Mouse (Mus musculus): Measurements from ENCODE around the gene Zscan25. TPM values are rescaled to one million over a fixed set of nuclear protein-coding genes. Genes with fewer than 3 reads are reported as not detected.
"Not testable (repeated sequence)": the region's sequence is repeated elsewhere in the genome, so short reads cannot be mapped to it uniquely, and the experiment has no call there.

Gene Zscan25
- total RNA-seq (2017), result 10.4 to 12.5 TPM (median 10.6 TPM) in 3 replicates

GRCm38 (mm10) chr5:145280371-145281143 is at the start of gene Zscan25:
Zscan25 (plus strand) TSS chr5:145280500.
- peak; percentile 98 for ATAC-seq (replicated peaks; ENCODE audit: insufficient number of reproducible peaks, low FRiP score, low TSS enrichment, poor library complexity, severe bottlenecking)

GRCm38 (mm10) chr5:145230641-145231040 is 49.7 kb upstream of the Zscan25 start:
- no peak for ATAC-seq (replicated peaks; ENCODE audit: insufficient number of reproducible peaks, low FRiP score, low TSS enrichment, poor library complexity, severe bottlenecking)

GRCm38 (mm10) chr5:145231367-145231871 is 48.9 kb upstream of the Zscan25 start, which contains the start of gene Zfp655:
Zfp655 (plus strand) TSS chr5:145231715.
- peak; percentile 96 for ATAC-seq (replicated peaks; ENCODE audit: insufficient number of reproducible peaks, low FRiP score, low TSS enrichment, poor library complexity, severe bottlenecking)

GRCm38 (mm10) chr5:145231893-145232411 is 48.3 kb upstream of the Zscan25 start:
- ATAC-seq (replicated peaks; ENCODE audit: insufficient number of reproducible peaks, low FRiP score, low TSS enrichment, poor library complexity, severe bottlenecking), result no peak

GRCm38 (mm10) chr5:145234636-145235035 is 45.7 kb upstream of the Zscan25 start:
- ATAC-seq (replicated peaks; ENCODE audit: insufficient number of reproducible peaks, low FRiP score, low TSS enrichment, poor library complexity, severe bottlenecking), result no peak

- ATAC-seq (replicated peaks; ENCODE audit: insufficient number of reproducible peaks, low FRiP score, low TSS enrichment, poor library complexity, severe bottlenecking), result no peak
Observed at GRCm38 (mm10) chr5:145249520-145249919, 30.8 kb upstream of the Zscan25 start.

GRCm38 (mm10) chr5:145273568-145273967 is 6.7 kb upstream of the Zscan25 start:
- not testable (repeated sequence) for ATAC-seq (replicated peaks; ENCODE audit: insufficient number of reproducible peaks, low FRiP score, low TSS enrichment, poor library complexity, severe bottlenecking)

- no peak for ATAC-seq (replicated peaks; ENCODE audit: insufficient number of reproducible peaks, low FRiP score, low TSS enrichment, poor library complexity, severe bottlenecking)
Observed at GRCm38 (mm10) chr5:145279948-145280347, 352 bp upstream of the Zscan25 start.

GRCm38 (mm10) chr5:145288382-145288781 is 8.1 kb downstream of the Zscan25 start:
- no peak for ATAC-seq (replicated peaks; ENCODE audit: insufficient number of reproducible peaks, low FRiP score, low TSS enrichment, poor library complexity, severe bottlenecking)

GRCm38 (mm10) chr5:145290697-145291096 is 10.4 kb downstream of the Zscan25 start:
- no peak for ATAC-seq (replicated peaks; ENCODE audit: insufficient number of reproducible peaks, low FRiP score, low TSS enrichment, poor library complexity, severe bottlenecking)

- no peak for ATAC-seq (replicated peaks; ENCODE audit: insufficient number of reproducible peaks, low FRiP score, low TSS enrichment, poor library complexity, severe bottlenecking)
Observed at GRCm38 (mm10) chr5:145292398-145292797, 12.1 kb downstream of the Zscan25 start.

GRCm38 (mm10) chr5:145300469-145300868 is 20.2 kb downstream of the Zscan25 start:
- no peak for ATAC-seq (replicated peaks; ENCODE audit: insufficient number of reproducible peaks, low FRiP score, low TSS enrichment, poor library complexity, severe bottlenecking)

GRCm38 (mm10) chr5:145301796-145302195 is 21.5 kb downstream of the Zscan25 start:
- not testable (repeated sequence) for ATAC-seq (replicated peaks; ENCODE audit: insufficient number of reproducible peaks, low FRiP score, low TSS enrichment, poor library complexity, severe bottlenecking)

- ATAC-seq (replicated peaks; ENCODE audit: insufficient number of reproducible peaks, low FRiP score, low TSS enrichment, poor library complexity, severe bottlenecking), result no peak
Observed at GRCm38 (mm10) chr5:145302424-145302823, 22.1 kb downstream of the Zscan25 start.

- ATAC-seq (replicated peaks; ENCODE audit: insufficient number of reproducible peaks, low FRiP score, low TSS enrichment, poor library complexity, severe bottlenecking), result not testable (repeated sequence)
Observed at GRCm38 (mm10) chr5:145306953-145307352, 26.7 kb downstream of the Zscan25 start.

- ATAC-seq (replicated peaks; ENCODE audit: insufficient number of reproducible peaks, low FRiP score, low TSS enrichment, poor library complexity, severe bottlenecking), result not testable (repeated sequence)
Observed at GRCm38 (mm10) chr5:145307811-145308210, 27.5 kb downstream of the Zscan25 start.

- no peak for ATAC-seq (replicated peaks; ENCODE audit: insufficient number of reproducible peaks, low FRiP score, low TSS enrichment, poor library complexity, severe bottlenecking)
Observed at GRCm38 (mm10) chr5:145313845-145314244, 33.5 kb downstream of the Zscan25 start.

GRCm38 (mm10) chr5:145317141-145317540 is 36.8 kb downstream of the Zscan25 start:
- no peak for ATAC-seq (replicated peaks; ENCODE audit: insufficient number of reproducible peaks, low FRiP score, low TSS enrichment, poor library complexity, severe bottlenecking)

- not testable (repeated sequence) for ATAC-seq (replicated peaks; ENCODE audit: insufficient number of reproducible peaks, low FRiP score, low TSS enrichment, poor library complexity, severe bottlenecking)
Observed at GRCm38 (mm10) chr5:145338756-145339155, 58.5 kb downstream of the Zscan25 start.

All from monocyte, adult 5-6 weeks (primary cell).